22 mouse cellular contexts compared by ENCODE assay signal in genomic region chr7:136675041-136675440, GRCm38 (mm10).
DNase-seq lines count a peak whose midpoint lies in the region; ATAC-seq and TF ChIP-seq lines count a peak whose summit lies in the region.
"Had no signal": no experiment of that assay in that cellular context is flagged by ENCODE, and none has a peak within 500 bp of the region (broad histone marks: within the 10 kb centered on the region; RNA-seq: fewer than 3 reads in every experiment).

No protein-coding gene starts in this region.

- peak; percentile 23 for DNase-seq in gastrocnemius, postnatal 14 days
- DNase-seq in gastrocnemius, adult 8-10 months (ENCODE audit: low spot score in 2 of 2): no peak
- peak; percentile 26 to 27 for DNase-seq in heart, adult 2 months
- DNase-seq in lung, postnatal 36 days: peak; percentile 2
- DNase-seq in lung, adult 2 months: no peak
- DNase-seq: adrenal gland, adult 2 months; cerebellum, adult 11 months; cerebellum, adult 8-10 months; cerebellum, postnatal 14 days; embryo, embryonic 11 days; kidney, adult 2 months had no signal

- 0 out of 2 replicates have a peak, but pooled peaks have one; percentile 20 for TF ChIP-seq CTCF in heart, adult 2 months (IDR thresholded peaks at IDR 0.05)
- TF ChIP-seq CTCF in lung, adult 2 months (IDR thresholded peaks at IDR 0.05; ENCODE audit: insufficient read depth, low read length): no peak

- no peaks in the 10 kb centered on the region for H3K9me3 ChIP-seq in heart, embryonic 12.5 days (replicated peaks)
- H3K9me3 ChIP-seq: embryonic facial prominence, embryonic 15.5 days; forebrain, embryonic 10.5 days; heart, embryonic 15.5 days; hindbrain, embryonic 10.5 days; kidney, embryonic 15.5 days had no signal

- intact Hi-C loops in gastrocnemius, postnatal 14 days (cut with DNase I; ENCODE audit: low total_unique reads): no loop called here
- intact Hi-C loops in heart, adult 2 months (cut with DNase I): no loop called here

- no peak overlapping the region for H3K4me3 ChIP-seq in heart, adult 2 months
- H3K4me3 ChIP-seq in heart, embryonic 12.5 days: no peak overlapping the region
- H3K4me3 ChIP-seq in lung, adult 2 months (replicated peaks; ENCODE audit: extremely low read depth, low read depth, low read length): no peak overlapping the region
- H3K4me3 ChIP-seq: embryonic facial prominence, embryonic 15.5 days; erythroblast, embryonic 14.5 days; forebrain, embryonic 10.5 days; heart, embryonic 15.5 days; hindbrain, embryonic 10.5 days; kidney, embryonic 15.5 days had no signal

- no peak for TF ChIP-seq POLR2A in heart, adult 2 months (IDR thresholded peaks at IDR 0.05; ENCODE audit: insufficient read depth, low read depth, low read length)
- no peak for TF ChIP-seq POLR2A in lung, adult 2 months (IDR thresholded peaks at IDR 0.05; ENCODE audit: borderline replicate concordance, extremely low read depth, low read depth, low read length)

- no peak for ATAC-seq in heart, embryonic 12.5 days (ENCODE audit: insufficient number of reproducible peaks, low FRiP score)
- ATAC-seq in inflammation-experienced regulatory T-cells, adult 6 months: no peak
- ATAC-seq: forebrain, embryonic 14.5 days; intestine, embryonic 16.5 days had no signal

- H3K79me2 ChIP-seq in heart, adult 2 months (replicated peaks; ENCODE audit: control insufficient read depth, insufficient read depth, low read length): no peaks in the 10 kb centered on the region

- no peak overlapping the region for H3K9ac ChIP-seq in heart, adult 2 months (ENCODE audit: low read depth, low read length)
- H3K9ac ChIP-seq in heart, embryonic 12.5 days: no peak overlapping the region
- H3K9ac ChIP-seq: embryonic facial prominence, embryonic 15.5 days; heart, embryonic 15.5 days; hindbrain, embryonic 14.5 days; kidney, embryonic 15.5 days had no signal

- H3K4me1 ChIP-seq in heart, adult 2 months (ENCODE audit: control insufficient read depth, insufficient read depth, low read length): no peaks in the 10 kb centered on the region; the same call in 1 of the 2 replicates
- no peaks in the 10 kb centered on the region for H3K4me1 ChIP-seq in heart, embryonic 12.5 days (replicated peaks)
- no peaks in the 10 kb centered on the region for H3K4me1 ChIP-seq in lung, adult 2 months (ENCODE audit: control insufficient read depth, insufficient read depth, low read length)
- H3K4me1 ChIP-seq: embryonic facial prominence, embryonic 15.5 days; heart, embryonic 15.5 days had no signal

- WGBS in heart, adult 2 months: 22% methylated on average over 5 of the region's 5 CpGs
- 46% methylated on average over 5 of the region's 5 CpGs for WGBS in heart, embryonic 12.5 days
- 37% methylated on average over 5 of the region's 5 CpGs for WGBS in lung, adult 2 months

- H3K27me3 ChIP-seq in heart, adult 2 months (ENCODE audit: control insufficient read depth, insufficient read depth, low read length): no peaks in the 10 kb centered on the region
- H3K27me3 ChIP-seq in heart, embryonic 12.5 days (replicated peaks): peaks cover 33% of the 10 kb centered on the region

- no peak for TF ChIP-seq EP300 in heart, adult 2 months (IDR thresholded peaks at IDR 0.05; ENCODE audit: insufficient read depth, low read depth, low read length)

- no peaks in the 10 kb centered on the region for H3K36me3 ChIP-seq in heart, adult 2 months (ENCODE audit: control insufficient read depth, insufficient read depth, low read length)
- no peaks in the 10 kb centered on the region for H3K36me3 ChIP-seq in heart, embryonic 12.5 days
- H3K36me3 ChIP-seq: embryonic facial prominence, embryonic 15.5 days; forebrain, embryonic 10.5 days; heart, embryonic 15.5 days; hindbrain, embryonic 10.5 days; kidney, embryonic 15.5 days had no signal

- peak overlapping the region; percentile 4 for H3K27ac ChIP-seq in heart, adult 2 months
- H3K27ac ChIP-seq in heart, embryonic 12.5 days (ENCODE audit: poor library complexity, severe bottlenecking): no peak overlapping the region
- H3K27ac ChIP-seq: embryonic facial prominence, embryonic 15.5 days; forebrain, embryonic 10.5 days; heart, embryonic 15.5 days; hindbrain, embryonic 10.5 days; hindbrain, embryonic 14.5 days; kidney, embryonic 15.5 days had no signal

- H3K4me2 ChIP-seq in heart, embryonic 12.5 days: no peak overlapping the region
- H3K4me2 ChIP-seq: embryonic facial prominence, embryonic 15.5 days; heart, embryonic 15.5 days; hindbrain, embryonic 14.5 days; kidney, embryonic 15.5 days had no signal

Comparison
In these comparisons a context has a peak if more than half of its experiments do, and no peak if none do; other contexts are left out.
1. DNase-seq: peak in gastrocnemius, postnatal 14 days (single experiment), heart, adult 2 months (2 of 2) and lung, postnatal 36 days (single experiment); none in gastrocnemius, adult 8-10 months (0 of 2) and lung, adult 2 months (single experiment).